Mouse (Mus musculus) MEL (cell line): ENCODE data around the gene Fkbp4.

ENCODE experiments used
- BHLHE40 ChIP-seq: IDR thresholded peaks from 2 replicates; pipeline ENCODE4 v1.6.1; 2012; ENCODE audit warnings: low read depth, mild to moderate bottlenecking, inconsistent platforms, low read length, improper control_type of control experiment, borderline replicate concordance
- CTCF ChIP-seq, 3 experiments: IDR thresholded peaks in 2 of 3; conservative IDR thresholded peaks in 1 of 3; 2 replicates each; pipeline ENCODE4 v1.5.1; 2011 to 2012; ENCODE audit warnings: low read length in 3 of 3, low read depth in 2 of 3, mild to moderate bottlenecking in 2 of 3, improper control_type of control experiment in 1 of 3, inconsistent platforms in 1 of 3, mixed read lengths in 1 of 3, moderate library complexity in 1 of 3; ENCODE audit not compliant: control insufficient read depth in 1 of 3, insufficient read depth in 1 of 3, poor library complexity in 1 of 3, severe bottlenecking in 1 of 3
- EP300 ChIP-seq, 2 experiments: IDR thresholded peaks; 2 replicates each; pipeline ENCODE4 v1.6.1; 2011; ENCODE audit warnings: improper control_type of control experiment in 2 of 2, low read length in 2 of 2, low read depth in 1 of 2, mild to moderate bottlenecking in 1 of 2
- ETS1 ChIP-seq: IDR thresholded peaks from 2 replicates; pipeline ENCODE4 v1.6.1; 2012; ENCODE audit warnings: low read depth, mild to moderate bottlenecking, inconsistent platforms, low read length, improper control_type of control experiment, moderate library complexity
- GATA1 ChIP-seq: IDR thresholded peaks from 2 replicates; pipeline ENCODE4 v1.6.1; 2011; ENCODE audit warnings: low read depth, low read length, improper control_type of control experiment
- MAFK ChIP-seq: IDR thresholded peaks from 2 replicates; pipeline ENCODE4 v1.6.1; 2011; ENCODE audit warnings: low read depth, mild to moderate bottlenecking, low read length, improper control_type of control experiment, borderline replicate concordance
- MAX ChIP-seq: IDR thresholded peaks from 2 replicates; pipeline ENCODE4 v1.6.1; 2011; ENCODE audit warnings: low read length, improper control_type of control experiment
- NELFE ChIP-seq: IDR thresholded peaks from 2 replicates; pipeline ENCODE4 v1.6.1; 2011; ENCODE audit warnings: low read depth, low read length, improper control_type of control experiment
- NRF1 ChIP-seq: IDR thresholded peaks from 2 replicates; pipeline ENCODE4 v1.6.1; 2014; ENCODE audit warnings: low read depth, mild to moderate bottlenecking, inconsistent platforms, low read length, improper control_type of control experiment, moderate library complexity; ENCODE audit not compliant: poor library complexity, insufficient read depth, severe bottlenecking
- POLR2A ChIP-seq, 2 experiments: IDR thresholded peaks; 2 replicates each; pipeline ENCODE4 v1.6.1; 2011 to 2012; ENCODE audit warnings: low read length in 2 of 2, mild to moderate bottlenecking in 2 of 2, control low read depth in 1 of 2, improper control_type of control experiment in 1 of 2, low read depth in 1 of 2, moderate library complexity in 1 of 2; ENCODE audit not compliant: control insufficient read depth in 1 of 2, insufficient read depth in 1 of 2, poor library complexity in 1 of 2
- POLR2AphosphoS2 ChIP-seq: IDR thresholded peaks from 2 replicates; pipeline ENCODE4 v1.6.1; 2011; ENCODE audit warnings: low read length, improper control_type of control experiment
- RAD21 ChIP-seq: IDR thresholded peaks from 2 replicates; pipeline ENCODE4 v1.6.1; 2011; ENCODE audit warnings: mild to moderate bottlenecking, low read depth, low read length, improper control_type of control experiment
- SIN3A ChIP-seq: IDR thresholded peaks from 2 replicates; pipeline ENCODE4 v1.6.1; 2012; ENCODE audit warnings: low read length, improper control_type of control experiment, inconsistent platforms
- USF2 ChIP-seq, 2 experiments: IDR thresholded peaks; 2 replicates each; pipeline ENCODE4 v1.6.1; 2011 to 2012; ENCODE audit warnings: improper control_type of control experiment in 2 of 2, low read length in 2 of 2, borderline replicate concordance in 1 of 2, inconsistent platforms in 1 of 2, low read depth in 1 of 2, mild to moderate bottlenecking in 1 of 2; ENCODE audit not compliant: insufficient read depth in 1 of 2

GRCm38 (mm10) chr6:128421480-128421879 is 17.0 kb downstream of the Fkbp4 start:
- no peak for TF ChIP-seq EP300 (IDR thresholded peaks at IDR 0.05; ENCODE audit: low read depth in 1 of 2, low read length in 2 of 2)
- TF ChIP-seq USF2 (IDR thresholded peaks at IDR 0.05; ENCODE audit: borderline replicate concordance in 1 of 2, insufficient read depth in 1 of 2, low read depth in 1 of 2, low read length in 2 of 2) = no peak
- TF ChIP-seq MAX = no peak
- no peak for TF ChIP-seq CTCF (IDR thresholded peaks at IDR 0.05 in 2 of 3, conservative IDR thresholded peaks at IDR 0.05 in 1 of 3; ENCODE audit: control insufficient read depth in 1 of 3, insufficient read depth in 1 of 3, low read depth in 2 of 3, low read length in 3 of 3, poor library complexity in 1 of 3, severe bottlenecking in 1 of 3)
- TF ChIP-seq POLR2A (IDR thresholded peaks at IDR 0.05; ENCODE audit: control insufficient read depth in 1 of 2, insufficient read depth in 1 of 2, low read depth in 1 of 2, low read length in 2 of 2, poor library complexity in 1 of 2) = no peak
- TF ChIP-seq ETS1 = no peak
- no peak for TF ChIP-seq BHLHE40
- no peak for TF ChIP-seq POLR2AphosphoS2
- no peak for TF ChIP-seq NELFE
- no peak for TF ChIP-seq MAFK
- no peak for TF ChIP-seq NRF1
- TF ChIP-seq RAD21 = no peak
- TF ChIP-seq GATA1 = no peak
- TF ChIP-seq SIN3A = no peak
